Mouse (Mus musculus) liver, adult 2 months (tissue): ENCODE measurements around the gene Aqp7.

Experiments used
- CTCF ChIP-seq: fragments of 200-500 bp; IDR thresholded peaks from 2 replicates; pipeline ENCODE4 v1.5.1; 2011; ENCODE audit warnings: low read depth, low read length, control low read depth
- POLR2A ChIP-seq: fragments of 200-500 bp; IDR thresholded peaks from 2 replicates; pipeline ENCODE4 v1.6.1; 2011; ENCODE audit warnings: low read length, control low read depth; ENCODE audit not compliant: insufficient read depth; ENCODE audit errors: extremely low read depth

GRCm38 (mm10) chr4:41056742-41057332 lies 8.9 kb upstream of the Aqp7 start:
- no peak for TF ChIP-seq CTCF
- no peak for TF ChIP-seq POLR2A
